Mouse (Mus musculus) limb, embryonic 14.5 days (tissue): ENCODE results near the gene 1700029H14Rik. TPM values are rescaled to one million over a fixed set of nuclear protein-coding genes. Genes with fewer than 3 reads are reported as not detected.
A peak's percentile ranks its signal among the peaks of the same experiment; 100 is the strongest.

ENCODE experiments used
- ATAC-seq: fragments of 200-750 bp; cut with Nextera tagmentation; 2 replicates; pipeline ENCODE4 v1.8.0; 2017; ENCODE audit warnings: low read depth, moderate number of reproducible peaks, moderate TSS enrichment; ENCODE audit not compliant: low FRiP score
- DNase-seq: peaks from one replicate; pipeline ENCODE4 v3.0.0-alpha.2; 2015; ENCODE audit warnings: low spot score
- H3K27ac ChIP-seq: fragments of 300-500 bp; sonication (generic); replicated peaks from 2 replicates; pipeline ENCODE4 v1.5.1; 2014; ENCODE audit warnings: low read depth, mild to moderate bottlenecking, low read length, moderate library complexity, mixed read lengths
- H3K27me3 ChIP-seq: fragments of 300-500 bp; sonication (generic); 2 replicates; pipeline ENCODE4 v1.6.1; 2014; ENCODE audit warnings: low read length, mixed read lengths; ENCODE audit not compliant: control insufficient read depth, insufficient read depth
- H3K36me3 ChIP-seq: fragments of 300-500 bp; sonication (generic); 2 replicates; pipeline ENCODE4 v1.6.1; 2014; ENCODE audit warnings: mild to moderate bottlenecking, low read length, moderate library complexity, mixed read lengths; ENCODE audit not compliant: control insufficient read depth, insufficient read depth
- H3K4me1 ChIP-seq: fragments of 300-500 bp; sonication (generic); 2 replicates; pipeline ENCODE4 v1.6.1; 2014; ENCODE audit warnings: antibody characterized with exemption, low read length, mixed read lengths; ENCODE audit not compliant: control insufficient read depth, insufficient read depth
- H3K4me2 ChIP-seq: fragments of 300-500 bp; sonication (generic); replicated peaks from 2 replicates; pipeline ENCODE4 v1.6.1; 2014; ENCODE audit warnings: low read depth, mild to moderate bottlenecking, low read length, moderate library complexity; ENCODE audit not compliant: severe bottlenecking
- H3K4me3 ChIP-seq: fragments of 300-500 bp; sonication (generic); replicated peaks from 2 replicates; pipeline ENCODE4 v1.5.1; 2014; ENCODE audit warnings: low read length
- H3K9ac ChIP-seq: fragments of 300-500 bp; sonication (generic); 2 replicates; pipeline ENCODE4 v1.6.1; 2014; ENCODE audit warnings: mild to moderate bottlenecking, low read depth, low read length, moderate library complexity; ENCODE audit not compliant: severe bottlenecking
- H3K9me3 ChIP-seq: fragments of 300-500 bp; sonication (generic); 2 replicates; pipeline ENCODE4 v1.6.1; 2016; ENCODE audit warnings: low read length; ENCODE audit not compliant: control insufficient read depth
- POLR2A ChIP-seq: fragments of 200-500 bp; IDR thresholded peaks from 2 replicates; pipeline ENCODE4 v1.8.0; 2012; ENCODE audit warnings: inconsistent platforms, mild to moderate bottlenecking, moderate library complexity, borderline replicate concordance; ENCODE audit not compliant: insufficient read depth, insufficient read length; ENCODE audit errors: extremely low read depth
- WGBS: fragments of 180-500 bp; shearing (Covaris S2); extraction: QIAGEN DNeasy Blood & Tissue Kit; methylation state at CpG from one replicate; pipeline ENCODE4 v1.1.7; 2014; 5-methylcytosine and 5-hydroxymethylcytosine counted together
- polyA plus RNA-seq, 2 experiments: library from polyadenylated mRNA; depleted of rRNA in 1 of 2; stranded (reverse) in 1 of 2; unstranded in 1 of 2; fragments of >200 nt; fragmentation: Nextera tagmentation in 1 of 2; extraction: Ambion mirVana in 1 of 2; gene quantifications; 2 replicates each; pipeline versions ENCODE4 v1.2.1 to v1.2.3; 2012 to 2014

The 1700029H14Rik gene
- polyA plus RNA-seq, 2 experiments = not detected

DNA sequence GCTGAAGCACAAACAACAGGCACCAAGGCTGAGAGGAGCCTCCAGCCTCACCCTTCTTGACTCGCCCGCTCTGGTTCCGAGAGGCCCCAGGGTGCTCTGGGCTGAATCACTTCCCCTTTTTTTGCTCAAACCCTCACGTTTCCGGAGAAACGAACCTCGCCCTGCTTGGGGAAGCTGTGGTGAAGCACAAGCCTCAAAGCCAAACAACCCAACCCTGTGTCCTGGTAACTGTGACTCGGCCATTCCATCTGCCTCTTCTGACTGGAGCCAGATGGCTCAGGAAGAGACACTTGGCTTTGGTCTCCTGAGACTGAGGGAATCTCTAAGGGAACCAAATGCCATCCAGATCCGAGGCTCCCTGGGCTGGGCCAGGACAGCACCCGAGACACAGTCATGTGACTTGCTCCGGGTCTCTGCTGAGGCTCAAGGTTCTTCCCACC, 32.6 kb upstream of the 1700029H14Rik start:
- H3K9ac ChIP-seq = no peak overlapping the region
- ATAC-seq (no peak), DNase-seq (peak; percentile 11)
- no peaks in the 10 kb centered on the region for H3K4me1 ChIP-seq
- no peak for TF ChIP-seq POLR2A
- peaks cover 14% of the 10 kb centered on the region for H3K36me3 ChIP-seq
- H3K4me3 ChIP-seq = no peak overlapping the region
- no peaks in the 10 kb centered on the region for H3K27me3 ChIP-seq
- H3K27ac ChIP-seq = no peak overlapping the region
- 71% methylated on average over 11 of the region's 11 CpGs for WGBS
- no peak overlapping the region for H3K4me2 ChIP-seq
- H3K9me3 ChIP-seq = no peaks in the 10 kb centered on the region

DNA sequence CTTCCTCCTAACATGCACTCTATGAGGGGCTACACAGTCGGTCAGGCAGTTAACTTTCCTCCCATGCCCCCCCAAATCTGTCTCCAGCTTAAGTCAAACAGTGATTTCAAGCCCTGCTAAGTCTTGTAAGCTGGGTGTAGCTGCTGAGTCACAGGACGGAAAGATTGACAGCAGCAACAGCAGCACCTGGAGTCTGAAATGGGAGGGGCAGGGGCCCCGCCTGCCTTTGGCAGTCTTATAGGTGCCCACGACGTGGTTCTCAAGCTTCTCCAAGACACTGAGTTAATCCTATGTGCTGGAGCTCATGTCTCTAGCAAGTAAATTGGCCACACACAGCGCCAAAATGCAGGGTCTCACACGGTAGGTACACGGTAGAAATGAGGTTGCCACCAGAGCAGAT, 31.1 kb upstream of the 1700029H14Rik start:
- Histone ChIP-seq H3K27me3 (no peaks in the 10 kb centered on the region), H3K9ac (no peak overlapping the region), H3K4me2 (no peak overlapping the region), H3K9me3 (no peaks in the 10 kb centered on the region), H3K36me3 (peaks cover 14% of the 10 kb centered on the region), H3K4me1 (no peaks in the 10 kb centered on the region), H3K27ac (no peak overlapping the region), H3K4me3 (no peak overlapping the region)
- no peak for ATAC-seq
- no peak for TF ChIP-seq POLR2A
- no peak for DNase-seq
- WGBS = 76% methylated on average over 8 of the region's 8 CpGs

DNA sequence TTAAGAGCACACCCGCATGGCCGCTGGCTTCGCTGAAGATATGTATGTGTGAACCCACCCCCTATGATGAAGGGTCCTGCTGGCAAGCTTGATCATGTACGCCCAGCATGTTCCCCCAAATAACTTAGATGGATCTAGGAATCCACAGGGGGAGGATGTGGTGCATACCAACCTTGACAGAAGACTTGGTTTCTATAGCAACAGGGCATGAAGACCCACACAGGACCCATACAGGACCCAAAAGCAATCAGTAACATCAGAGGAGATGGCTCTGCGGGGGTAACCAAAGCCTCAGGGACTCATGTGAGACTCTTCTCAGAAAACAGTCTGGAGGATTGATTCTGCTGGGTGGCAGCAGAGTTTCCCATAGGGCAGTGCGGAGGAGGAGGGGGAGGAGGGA, 29.0 kb upstream of the 1700029H14Rik start:
- no peak for TF ChIP-seq POLR2A
- WGBS = 82% methylated on average over 6 of the region's 6 CpGs
- peaks cover 2% of the 10 kb centered on the region; the same call in 1 of the 2 replicates for H3K36me3 ChIP-seq
- no peak overlapping the region for H3K4me3 ChIP-seq
- no peaks in the 10 kb centered on the region for H3K9me3 ChIP-seq
- DNase-seq (no peak), ATAC-seq (no peak)
- no peak overlapping the region for H3K4me2 ChIP-seq
- H3K27me3 ChIP-seq = no peaks in the 10 kb centered on the region
- H3K27ac ChIP-seq = no peak overlapping the region
- no peak overlapping the region for H3K9ac ChIP-seq
- no peaks in the 10 kb centered on the region for H3K4me1 ChIP-seq

DNA sequence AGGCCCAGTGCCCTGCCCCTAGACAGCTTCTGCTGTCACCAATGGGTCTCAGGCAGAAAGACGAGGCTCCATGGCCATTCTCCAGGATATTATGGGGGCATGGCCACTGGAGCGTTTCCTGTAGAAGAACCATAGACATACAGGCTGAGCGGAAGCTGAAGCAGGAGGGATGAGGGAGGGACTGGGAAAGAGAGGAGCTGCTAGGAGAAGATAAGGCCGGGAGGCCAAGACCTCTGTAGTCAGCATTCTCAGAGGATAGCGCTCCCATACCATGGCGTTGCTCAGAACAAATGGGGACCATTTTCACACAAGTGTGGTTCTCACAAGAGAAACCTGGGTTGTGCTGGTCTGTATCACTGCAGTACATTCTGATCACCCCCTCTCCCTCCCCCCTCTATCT, 26.8 kb upstream of the 1700029H14Rik start:
- DNase-seq (no peak), ATAC-seq (no peak)
- no peak for TF ChIP-seq POLR2A
- Histone ChIP-seq H3K9me3 (no peaks in the 10 kb centered on the region), H3K4me2 (no peak overlapping the region), H3K9ac (no peak overlapping the region), H3K27ac (no peak overlapping the region), H3K27me3 (no peaks in the 10 kb centered on the region), H3K36me3 (peaks cover 13% of the 10 kb centered on the region), H3K4me3 (no peak overlapping the region), H3K4me1 (no peaks in the 10 kb centered on the region)
- 85% methylated on average over 6 of the region's 6 CpGs for WGBS

DNA sequence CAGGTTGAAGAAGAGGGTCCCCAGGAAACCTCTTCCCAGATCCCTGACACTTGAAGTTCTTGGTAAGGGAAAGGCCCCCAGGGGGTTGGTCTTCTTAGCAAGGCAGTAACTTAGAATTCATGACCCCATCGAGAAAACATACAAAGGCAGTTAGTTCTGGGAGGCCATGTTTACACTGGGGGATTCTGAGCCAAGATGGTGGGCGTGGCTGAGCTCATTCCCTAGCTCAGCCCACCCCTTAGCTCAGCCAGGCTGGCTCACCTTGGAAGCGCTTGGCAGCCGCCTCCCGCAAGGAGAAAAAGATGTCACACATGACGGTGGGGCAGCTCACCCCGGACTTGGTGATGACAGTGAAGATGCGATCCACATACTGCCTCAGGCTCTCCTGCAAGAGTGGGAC, 22.4 kb upstream of the 1700029H14Rik start:
- WGBS = 78% methylated on average over 8 of the region's 8 CpGs
- no peak overlapping the region for H3K27ac ChIP-seq
- TF ChIP-seq POLR2A = no peak
- ATAC-seq (no peak), DNase-seq (no peak)
- no peaks in the 10 kb centered on the region for H3K27me3 ChIP-seq
- H3K4me3 ChIP-seq = no peak overlapping the region
- no peak overlapping the region for H3K9ac ChIP-seq
- no peaks in the 10 kb centered on the region for H3K4me1 ChIP-seq
- H3K4me2 ChIP-seq = no peak overlapping the region
- no peaks in the 10 kb centered on the region for H3K9me3 ChIP-seq
- H3K36me3 ChIP-seq = peaks cover 26% of the 10 kb centered on the region

- 89% methylated on average over 6 of the region's 6 CpGs for WGBS
- ATAC-seq = no peak
- Histone ChIP-seq H3K9me3 (no peaks in the 10 kb centered on the region), H3K9ac (no peak overlapping the region), H3K36me3 (peaks cover 39% of the 10 kb centered on the region), H3K4me3 (no peak overlapping the region), H3K4me1 (no peaks in the 10 kb centered on the region), H3K27me3 (no peaks in the 10 kb centered on the region), H3K27ac (no peak overlapping the region), H3K4me2 (no peak overlapping the region)
- DNase-seq = no peak
- no peak for TF ChIP-seq POLR2A
Measured at GRCm38 (mm10) chr8:13577869-13578268, 15.6 kb upstream of the 1700029H14Rik start.
